Mouse (Mus musculus): ENCODE results near the gene Prom1.

The Prom1 gene

GRCm38 (mm10) chr5:44080276-44081054 lies 21.4 kb downstream of the Prom1 start:
- DNase-seq = no peak

GRCm38 (mm10) chr5:44075432-44075831 lies 26.4 kb downstream of the Prom1 start:
- DNase-seq = no peak

GRCm38 (mm10) chr5:44073634-44074033 lies 28.2 kb downstream of the Prom1 start:
- no peak for DNase-seq

- no peak for DNase-seq
Observed at GRCm38 (mm10) chr5:44070529-44071133, 31.2 kb downstream of the Prom1 start.

- no peak for DNase-seq
Observed at GRCm38 (mm10) chr5:44058258-44058657, 43.6 kb downstream of the Prom1 start.

GRCm38 (mm10) chr5:44050213-44050612 lies 51.6 kb downstream of the Prom1 start:
- no peak for DNase-seq

- DNase-seq = no peak
Observed at GRCm38 (mm10) chr5:44049395-44049976, 52.3 kb downstream of the Prom1 start.

- DNase-seq = no peak
Observed at GRCm38 (mm10) chr5:44048568-44049363, 53.1 kb downstream of the Prom1 start.

- no peak for DNase-seq
Observed at GRCm38 (mm10) chr5:44041725-44042124, 60.1 kb downstream of the Prom1 start.

GRCm38 (mm10) chr5:44041056-44041455 lies 60.8 kb downstream of the Prom1 start:
- DNase-seq = no peak

- no peak for DNase-seq
Observed at GRCm38 (mm10) chr5:43998295-43998989, 103.4 kb downstream of the Prom1 start.

GRCm38 (mm10) chr5:43997626-43998025 lies 104.2 kb downstream of the Prom1 start:
- DNase-seq = no peak

- no peak for DNase-seq
Observed at GRCm38 (mm10) chr5:43996162-43996561, 105.7 kb downstream of the Prom1 start.

- no peak for DNase-seq
Observed at GRCm38 (mm10) chr5:43994981-43995380, 106.9 kb downstream of the Prom1 start.

- DNase-seq = peak; percentile 79 to 82
Observed at GRCm38 (mm10) chr5:43990316-43990715, 111.5 kb downstream of the Prom1 start.

- peak; percentile 21 to 34 for DNase-seq
Observed at GRCm38 (mm10) chr5:43989017-43989416, 112.8 kb downstream of the Prom1 start.

- DNase-seq = no peak
Observed at GRCm38 (mm10) chr5:43986212-43986611, 115.6 kb downstream of the Prom1 start.

- DNase-seq = no peak
Observed at GRCm38 (mm10) chr5:43982896-43983295, 118.9 kb downstream of the Prom1 start.

GRCm38 (mm10) chr5:43981620-43982019 lies 120.2 kb downstream of the Prom1 start, which contains the start of gene Fgfbp1:
Gene Fgfbp1 (minus strand): TSS chr5:43981779.
- no peak for DNase-seq

- DNase-seq = no peak
Observed at GRCm38 (mm10) chr5:43980397-43980796, 121.4 kb downstream of the Prom1 start.

- peak in 1 of 2 experiments; percentile 31 for DNase-seq
Observed at GRCm38 (mm10) chr5:43976821-43977561, 124.8 kb downstream of the Prom1 start.

- no peak for DNase-seq
Observed at GRCm38 (mm10) chr5:43974166-43974565, 127.7 kb downstream of the Prom1 start.
